ENCODE assay signal across 27 mouse cellular contexts in the genomic region with DNA sequence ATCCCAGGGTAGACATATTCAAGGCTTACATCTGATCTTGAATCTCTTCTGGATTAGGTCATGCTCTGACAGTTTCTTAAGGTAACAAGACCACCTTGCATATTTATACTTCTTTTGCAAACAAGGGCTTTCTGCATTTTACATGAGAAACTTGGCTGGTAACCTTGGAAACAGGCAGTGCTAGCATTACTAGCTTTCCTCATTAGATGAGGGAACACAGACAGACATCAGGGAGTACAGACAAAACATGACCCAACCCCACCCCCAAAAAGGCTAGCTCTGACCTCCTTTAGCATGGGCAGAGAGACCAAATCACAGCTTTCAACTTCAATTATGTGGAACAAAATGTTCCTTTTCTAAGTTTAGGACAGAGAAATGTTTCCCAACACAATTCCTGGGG.
DNase-seq lines count a peak whose midpoint lies in the region; ATAC-seq and TF ChIP-seq lines count a peak whose summit lies in the region.
"Had no signal": no experiment of that assay in that cellular context is flagged by ENCODE, and none has a peak within 500 bp of the region (broad histone marks: within the 10 kb centered on the region; RNA-seq: fewer than 3 reads in every experiment).

No protein-coding gene starts in this region.

- 0 out of 2 replicates have a peak, but pooled peaks cover 7% of the 10 kb centered on the region for H3K4me1 ChIP-seq in forebrain, postnatal 0 days (ENCODE audit: insufficient read depth)
- no peaks in the 10 kb centered on the region for H3K4me1 ChIP-seq in forebrain, embryonic 14.5 days (ENCODE audit: control insufficient read depth, insufficient read depth, low read length)
- no peaks in the 10 kb centered on the region for H3K4me1 ChIP-seq in hindbrain, postnatal 0 days (ENCODE audit: insufficient read depth, low read length)
- no peaks in the 10 kb centered on the region for H3K4me1 ChIP-seq in hindbrain, embryonic 11.5 days (replicated peaks; ENCODE audit: control insufficient read depth, insufficient read depth, low read length)
- H3K4me1 ChIP-seq in midbrain, embryonic 15.5 days = no peaks in the 10 kb centered on the region
- no peaks in the 10 kb centered on the region for H3K4me1 ChIP-seq in midbrain, embryonic 13.5 days (replicated peaks)
- H3K4me1 ChIP-seq in midbrain, postnatal 0 days (ENCODE audit: insufficient read depth, low read length) = no peaks in the 10 kb centered on the region
- H3K4me1 ChIP-seq: embryonic facial prominence, embryonic 12.5 days; heart, embryonic 13.5 days; limb, embryonic 10.5 days; limb, embryonic 15.5 days; liver, embryonic 13.5 days; stomach, embryonic 15.5 days had no signal

- no peaks in the 10 kb centered on the region for H3K27me3 ChIP-seq in forebrain, postnatal 0 days (ENCODE audit: insufficient read depth, low read length)
- no peaks in the 10 kb centered on the region for H3K27me3 ChIP-seq in forebrain, embryonic 14.5 days (replicated peaks; ENCODE audit: control insufficient read depth, insufficient read depth, low read length)
- no peaks in the 10 kb centered on the region for H3K27me3 ChIP-seq in hindbrain, postnatal 0 days (ENCODE audit: insufficient read depth, low read length)
- no peaks in the 10 kb centered on the region for H3K27me3 ChIP-seq in hindbrain, embryonic 11.5 days (ENCODE audit: control insufficient read depth, insufficient read depth, low read length)
- no peaks in the 10 kb centered on the region for H3K27me3 ChIP-seq in midbrain, embryonic 15.5 days (replicated peaks)
- H3K27me3 ChIP-seq in midbrain, embryonic 13.5 days = no peaks in the 10 kb centered on the region
- H3K27me3 ChIP-seq in midbrain, postnatal 0 days (ENCODE audit: insufficient read depth, low read length) = no peaks in the 10 kb centered on the region
- H3K27me3 ChIP-seq: embryonic facial prominence, embryonic 12.5 days; heart, embryonic 13.5 days; limb, embryonic 15.5 days; liver, embryonic 13.5 days; stomach, embryonic 15.5 days had no signal

- H3K36me3 ChIP-seq in forebrain, postnatal 0 days (ENCODE audit: insufficient read depth) = no peaks in the 10 kb centered on the region
- no peaks in the 10 kb centered on the region for H3K36me3 ChIP-seq in forebrain, embryonic 14.5 days (ENCODE audit: control insufficient read depth, insufficient read depth, low read length)
- no peaks in the 10 kb centered on the region for H3K36me3 ChIP-seq in hindbrain, postnatal 0 days (ENCODE audit: insufficient read depth, low read length)
- H3K36me3 ChIP-seq in hindbrain, embryonic 11.5 days (ENCODE audit: control insufficient read depth, insufficient read depth, low read length) = no peaks in the 10 kb centered on the region
- H3K36me3 ChIP-seq in midbrain, embryonic 15.5 days (replicated peaks) = no peaks in the 10 kb centered on the region
- H3K36me3 ChIP-seq in midbrain, embryonic 13.5 days = no peaks in the 10 kb centered on the region
- H3K36me3 ChIP-seq in midbrain, postnatal 0 days (ENCODE audit: insufficient read depth, low read length) = no peaks in the 10 kb centered on the region
- H3K36me3 ChIP-seq: embryonic facial prominence, embryonic 12.5 days; G1E; heart, embryonic 13.5 days; hindbrain, embryonic 10.5 days; limb, embryonic 10.5 days; limb, embryonic 15.5 days; liver, embryonic 13.5 days; stomach, embryonic 15.5 days had no signal

- TF ChIP-seq CTCF in forebrain, postnatal 0 days (IDR thresholded peaks at IDR 0.05; ENCODE audit: low read depth) = no peak
- TF ChIP-seq CTCF in hindbrain, postnatal 0 days (IDR thresholded peaks at IDR 0.05; ENCODE audit: low read depth) = no peak
- TF ChIP-seq CTCF in midbrain, postnatal 0 days (IDR thresholded peaks at IDR 0.05) = no peak

- peak; percentile 8 for DNase-seq in forebrain, postnatal 0 days
- no peak for DNase-seq in forebrain, embryonic 14.5 days (ENCODE audit: low spot score)
- DNase-seq in hindbrain, postnatal 0 days (ENCODE audit: low spot score) = peak; percentile 14
- DNase-seq in hindbrain, embryonic 11.5 days (ENCODE audit: low spot score) = no peak
- DNase-seq in midbrain, postnatal 0 days (ENCODE audit: low spot score) = peak; percentile 31
- no peak for DNase-seq in right cerebral cortex, adult 18-20 months
- DNase-seq: adrenal gland, adult 8-10 months; cerebellum, adult 11-12 months; cerebellum, adult 9-11 months; embryo, embryonic 11 days; gastrocnemius, postnatal 14 days; heart, postnatal 10 days; kidney, adult 11 months; kidney, postnatal 14 days; layer of hippocampus, adult 9-11 months; liver, embryonic 13.5 days; lung, adult 2 months had no signal

- no peak overlapping the region for H3K9ac ChIP-seq in forebrain, postnatal 0 days
- H3K9ac ChIP-seq in forebrain, embryonic 14.5 days (ENCODE audit: low read length) = no peak overlapping the region
- no peak overlapping the region for H3K9ac ChIP-seq in hindbrain, postnatal 0 days (replicated peaks; ENCODE audit: low read length)
- no peak overlapping the region for H3K9ac ChIP-seq in hindbrain, embryonic 11.5 days (ENCODE audit: low read depth, low read length)
- no peak overlapping the region for H3K9ac ChIP-seq in midbrain, embryonic 15.5 days
- no peak overlapping the region for H3K9ac ChIP-seq in midbrain, embryonic 13.5 days (replicated peaks)
- no peak overlapping the region for H3K9ac ChIP-seq in midbrain, postnatal 0 days (replicated peaks; ENCODE audit: low read length, poor library complexity, severe bottlenecking)
- H3K9ac ChIP-seq: embryonic facial prominence, embryonic 12.5 days; heart, embryonic 13.5 days; limb, embryonic 15.5 days; liver, embryonic 13.5 days; stomach, embryonic 15.5 days had no signal

- no peak overlapping the region for H3K27ac ChIP-seq in forebrain, postnatal 0 days (ENCODE audit: low read depth, low read length)
- no peak overlapping the region for H3K27ac ChIP-seq in forebrain, embryonic 14.5 days (ENCODE audit: low read depth, low read length)
- no peak overlapping the region for H3K27ac ChIP-seq in hindbrain, postnatal 0 days
- no peak overlapping the region for H3K27ac ChIP-seq in hindbrain, embryonic 11.5 days (ENCODE audit: low read depth, low read length)
- H3K27ac ChIP-seq in midbrain, embryonic 15.5 days = no peak overlapping the region
- no peak overlapping the region for H3K27ac ChIP-seq in midbrain, embryonic 13.5 days
- peak overlapping the region; percentile 38; the same call in 1 of the 2 replicates for H3K27ac ChIP-seq in midbrain, postnatal 0 days (ENCODE audit: low read depth, low read length)
- H3K27ac ChIP-seq: embryonic facial prominence, embryonic 12.5 days; heart, embryonic 13.5 days; hindbrain, embryonic 10.5 days; limb, embryonic 10.5 days; limb, embryonic 15.5 days; liver, embryonic 13.5 days; macrophage; stomach, embryonic 15.5 days had no signal

- no peak overlapping the region for H3K4me2 ChIP-seq in forebrain, postnatal 0 days (ENCODE audit: low read depth)
- H3K4me2 ChIP-seq in forebrain, embryonic 14.5 days (ENCODE audit: low read length) = no peak overlapping the region
- no peak overlapping the region for H3K4me2 ChIP-seq in hindbrain, postnatal 0 days (ENCODE audit: low read depth, low read length)
- H3K4me2 ChIP-seq in hindbrain, embryonic 11.5 days (replicated peaks; ENCODE audit: low read depth, low read length) = no peak overlapping the region
- H3K4me2 ChIP-seq in midbrain, embryonic 15.5 days = no peak overlapping the region
- no peak overlapping the region for H3K4me2 ChIP-seq in midbrain, embryonic 13.5 days (replicated peaks)
- no peak overlapping the region for H3K4me2 ChIP-seq in midbrain, postnatal 0 days (ENCODE audit: low read depth, low read length, poor library complexity, severe bottlenecking)
- H3K4me2 ChIP-seq: embryonic facial prominence, embryonic 12.5 days; heart, embryonic 13.5 days; limb, embryonic 15.5 days; liver, embryonic 13.5 days; stomach, embryonic 15.5 days had no signal

- ATAC-seq in forebrain, postnatal 0 days = peak; percentile 53
- no peak for ATAC-seq in forebrain, embryonic 14.5 days
- ATAC-seq in hindbrain, postnatal 0 days = no peak
- no peak for ATAC-seq in hindbrain, embryonic 11.5 days (ENCODE audit: low FRiP score)
- peak; percentile 54; the same call in 1 of the 2 replicates for ATAC-seq in midbrain, embryonic 15.5 days (replicated peaks)
- no peak for ATAC-seq in midbrain, embryonic 13.5 days
- ATAC-seq in midbrain, postnatal 0 days (ENCODE audit: low FRiP score) = peak; percentile 54; the same call in 1 of the 2 replicates

- H3K9me3 ChIP-seq in forebrain, postnatal 0 days (ENCODE audit: low read length) = 0 out of 2 replicates have a peak, but pooled peaks cover 4% of the 10 kb centered on the region
- H3K9me3 ChIP-seq in forebrain, embryonic 14.5 days (replicated peaks; ENCODE audit: control insufficient read depth, low read length) = no peaks in the 10 kb centered on the region
- H3K9me3 ChIP-seq in hindbrain, postnatal 0 days (ENCODE audit: low read length) = no peaks in the 10 kb centered on the region
- no peaks in the 10 kb centered on the region for H3K9me3 ChIP-seq in hindbrain, embryonic 11.5 days (ENCODE audit: control insufficient read depth, low read length)
- no peaks in the 10 kb centered on the region for H3K9me3 ChIP-seq in midbrain, embryonic 15.5 days
- H3K9me3 ChIP-seq in midbrain, embryonic 13.5 days = no peaks in the 10 kb centered on the region
- H3K9me3 ChIP-seq in midbrain, postnatal 0 days (ENCODE audit: low read length) = no peaks in the 10 kb centered on the region
- H3K9me3 ChIP-seq: embryonic facial prominence, embryonic 12.5 days; G1E; heart, embryonic 13.5 days; hindbrain, embryonic 10.5 days; limb, embryonic 10.5 days; limb, embryonic 15.5 days; liver, embryonic 13.5 days; stomach, embryonic 15.5 days had no signal

- H3K4me3 ChIP-seq in forebrain, postnatal 0 days (ENCODE audit: low read depth, low read length) = no peak overlapping the region
- no peak overlapping the region for H3K4me3 ChIP-seq in forebrain, embryonic 14.5 days (ENCODE audit: low read depth, low read length)
- H3K4me3 ChIP-seq in hindbrain, postnatal 0 days (ENCODE audit: low read length) = no peak overlapping the region
- H3K4me3 ChIP-seq in hindbrain, embryonic 11.5 days (ENCODE audit: low read depth, low read length) = no peak overlapping the region
- H3K4me3 ChIP-seq in midbrain, embryonic 15.5 days = no peak overlapping the region
- H3K4me3 ChIP-seq in midbrain, embryonic 13.5 days (replicated peaks) = no peak overlapping the region
- no peak overlapping the region for H3K4me3 ChIP-seq in midbrain, postnatal 0 days (ENCODE audit: low read depth, low read length)
- H3K4me3 ChIP-seq: embryonic facial prominence, embryonic 12.5 days; heart, embryonic 13.5 days; hindbrain, embryonic 10.5 days; limb, embryonic 10.5 days; limb, embryonic 15.5 days; liver, embryonic 13.5 days; stomach, embryonic 15.5 days had no signal

Comparison
In these comparisons a context has a peak if more than half of its experiments do, and no peak if none do; other contexts are left out.
1. ATAC-seq: peak in forebrain, postnatal 0 days (single experiment), midbrain, embryonic 15.5 days (single experiment) and midbrain, postnatal 0 days (single experiment); none in forebrain, embryonic 14.5 days (single experiment), hindbrain, postnatal 0 days (single experiment), hindbrain, embryonic 11.5 days (single experiment) and midbrain, embryonic 13.5 days (single experiment).
2. DNase-seq: peak in forebrain, postnatal 0 days (single experiment), hindbrain, postnatal 0 days (single experiment) and midbrain, postnatal 0 days (single experiment); none in forebrain, embryonic 14.5 days (single experiment), hindbrain, embryonic 11.5 days (single experiment) and right cerebral cortex, adult 18-20 months (single experiment).